Mouse (Mus musculus) ES-E14 (cell line): ENCODE results near the gene Inmt. TPM values are rescaled to one million over a fixed set of nuclear protein-coding genes. Genes with fewer than 3 reads are reported as not detected.

ENCODE experiments used
- DNase-seq: peaks from one replicate; pipeline ENCODE4 v3.0.0-alpha.2; 2013; ENCODE audit warnings: low read depth, low spot score
- H3K27ac ChIP-seq: 2 replicates; pipeline ENCODE4 v1.5.1; 2012; ENCODE audit warnings: low read depth, mild to moderate bottlenecking, low read length, moderate library complexity, mixed read lengths; ENCODE audit not compliant: poor library complexity, insufficient read depth, severe bottlenecking
- H3K36me3 ChIP-seq: 2 replicates; pipeline ENCODE4 v1.6.1; 2012; ENCODE audit warnings: mild to moderate bottlenecking, low read length, moderate library complexity, mixed read lengths; ENCODE audit not compliant: control insufficient read depth, poor library complexity, insufficient read depth, severe bottlenecking
- H3K4me1 ChIP-seq, 2 experiments: fragments of 150-350 bp in 1 of 2; sonication (generic) in 1 of 2; 2 replicates each; pipeline ENCODE4 v1.6.1; 2012; ENCODE audit warnings: low read length in 2 of 2, mild to moderate bottlenecking in 1 of 2, mixed read lengths in 1 of 2; ENCODE audit not compliant: control insufficient read depth in 2 of 2, insufficient read depth in 2 of 2, poor library complexity in 1 of 2
- H3K4me3 ChIP-seq, 2 experiments: fragments of 150-350 bp in 1 of 2; sonication (generic) in 1 of 2; 2 replicates each; pipeline ENCODE4 v1.5.1; 2012; ENCODE audit warnings: low read length in 2 of 2, low read depth in 1 of 2, mild to moderate bottlenecking in 1 of 2, mixed read lengths in 1 of 2; ENCODE audit not compliant: insufficient read depth in 1 of 2, poor library complexity in 1 of 2, severe bottlenecking in 1 of 2
- H3K9ac ChIP-seq: 2 replicates; pipeline ENCODE4 v1.6.1; 2012; ENCODE audit warnings: low read depth, mild to moderate bottlenecking, low read length, mixed read lengths; ENCODE audit not compliant: poor library complexity, insufficient read depth, severe bottlenecking
- H3K9me3 ChIP-seq: fragments of 150-350 bp; sonication (generic); 2 replicates; pipeline ENCODE4 v1.6.1; 2012; ENCODE audit warnings: low read depth, mild to moderate bottlenecking, low read length; ENCODE audit not compliant: control insufficient read depth, insufficient read depth
- CHD2 ChIP-seq: IDR thresholded peaks from 2 replicates; pipeline ENCODE4 v1.6.1; 2014; ENCODE audit warnings: mild to moderate bottlenecking, low read depth, low read length, inconsistent platforms
- HCFC1 ChIP-seq: IDR thresholded peaks from 2 replicates; pipeline ENCODE4 v1.6.1; 2012; ENCODE audit warnings: low read length, inconsistent platforms, borderline replicate concordance; ENCODE audit not compliant: insufficient read depth
- MAFK ChIP-seq: IDR thresholded peaks from 2 replicates; pipeline ENCODE4 v1.6.1; 2014; ENCODE audit warnings: mild to moderate bottlenecking, low read depth, low read length, inconsistent platforms; ENCODE audit not compliant: insufficient read depth
- ZC3H11A ChIP-seq: IDR thresholded peaks from 2 replicates; pipeline ENCODE4 v1.6.1; 2012; ENCODE audit warnings: low read depth, mild to moderate bottlenecking, inconsistent platforms, low read length, borderline replicate concordance
- ZNF384 ChIP-seq: IDR thresholded peaks from 2 replicates; pipeline ENCODE4 v1.6.1; 2012; ENCODE audit warnings: low read depth, low read length, inconsistent platforms
- in situ Hi-C, 2 experiments: fragments of 600-800 bp; cut with MboI; formaldehyde crosslinking; loops; one replicate each; pipeline ENCODE4 v1.15.1; 2025; ENCODE audit warnings: low sequenced_read_pairs in 2 of 2, inconsistent platforms in 1 of 2; ENCODE audit not compliant: unreplicated experiment in 2 of 2
- total RNA-seq: library from RNA; depleted of rRNA; stranded (reverse); fragments of 300-350 nt; gene quantifications from 2 replicates; pipeline ENCODE4 v1.2.3, GENCODE M21; 2012

Gene Inmt
- total RNA-seq, 1 experiment = not detected

- Histone ChIP-seq H3K27ac (no peak overlapping the region), H3K9me3 (no peaks in the 10 kb centered on the region), H3K9ac (no peak overlapping the region), H3K4me3 (no peak overlapping the region), H3K4me1 (no peaks in the 10 kb centered on the region), H3K36me3 (no peaks in the 10 kb centered on the region)
- TF ChIP-seq CHD2 (no peak), ZC3H11A (no peak)
- in situ Hi-C loops = no loop called here
- no peak for DNase-seq
Observed at GRCm38 (mm10) chr6:55210423-55211365, 35.9 kb upstream of the Inmt start.

- no peak for TF ChIP-seq ZNF384
- no peak for TF ChIP-seq ZC3H11A
- no peak for TF ChIP-seq CHD2
- no peak for TF ChIP-seq MAFK
- TF ChIP-seq HCFC1 = no peak
- H3K4me1 ChIP-seq = 0 out of 4 replicates have a peak, but pooled peaks cover 0 to 2% of the 10 kb centered on the region in 2 experiments
- H3K9ac ChIP-seq = no peak overlapping the region
- H3K4me3 ChIP-seq = no peak overlapping the region
- DNase-seq = no peak
- in situ Hi-C loops = no loop called here
- H3K9me3 ChIP-seq = no peaks in the 10 kb centered on the region
- H3K36me3 ChIP-seq = no peaks in the 10 kb centered on the region
- H3K27ac ChIP-seq = no peak overlapping the region
Observed at GRCm38 (mm10) chr6:55207786-55208185, 32.9 kb upstream of the Inmt start.

- in situ Hi-C loops = no loop called here
- peak overlapping the region in 1 of 2 experiments; percentile 48; a peak in 2 of 4 replicates for H3K4me3 ChIP-seq
- no peak for DNase-seq
- H3K9ac ChIP-seq = no peak overlapping the region
- no peak overlapping the region for H3K27ac ChIP-seq
- no peak for TF ChIP-seq ZNF384
- TF ChIP-seq ZC3H11A = no peak
- TF ChIP-seq CHD2 = no peak
- no peak for TF ChIP-seq HCFC1
- no peaks in the 10 kb centered on the region for H3K36me3 ChIP-seq
- H3K9me3 ChIP-seq = no peaks in the 10 kb centered on the region
- 0 out of 4 replicates have a peak, but pooled peaks cover 0 to 2% of the 10 kb centered on the region in 2 experiments for H3K4me1 ChIP-seq
Observed at GRCm38 (mm10) chr6:55203931-55204330, 29.1 kb upstream of the Inmt start.

- DNase-seq = peak; percentile 64
- Histone ChIP-seq H3K4me1 (0 out of 4 replicates have a peak, but pooled peaks cover 0 to 2% of the 10 kb centered on the region in 2 experiments), H3K36me3 (no peaks in the 10 kb centered on the region), H3K9me3 (no peaks in the 10 kb centered on the region), H3K4me3 (peak within 1 kb of the TSS; percentile 48 to 56), H3K9ac (no peak within 1 kb of the TSS; the same call in 1 of the 2 replicates), H3K27ac (no peak within 1 kb of the TSS)
- TF ChIP-seq ZNF384 (no peak), HCFC1 (peak; percentile 86), ZC3H11A (no peak), CHD2 (no peak), MAFK (no peak)
- in situ Hi-C loops = no loop called here
Observed at GRCm38 (mm10) chr6:55202913-55203910, 28.4 kb upstream of the Inmt start, which contains the start of gene Mindy4. Mindy4 (plus strand) TSS chr6:55203383.
